ENCODE assay signal across 11 mouse cellular contexts in genomic region chr16:43466749-43467065, GRCm38 (mm10).
DNase-seq lines count a peak whose midpoint lies in the region; ATAC-seq and TF ChIP-seq lines count a peak whose summit lies in the region.
"Had no signal": no experiment of that assay in that cellular context is flagged by ENCODE, and none has a peak within 500 bp of the region (broad histone marks: within the 10 kb centered on the region; RNA-seq: fewer than 3 reads in every experiment).

No protein-coding gene starts in this region.

- TF ChIP-seq CTCF in forebrain, postnatal 0 days (IDR thresholded peaks at IDR 0.05; ENCODE audit: low read depth): no peak

- no peaks in the 10 kb centered on the region for H3K36me3 ChIP-seq in forebrain, postnatal 0 days (ENCODE audit: insufficient read depth)

- H3K27me3 ChIP-seq in forebrain, postnatal 0 days (ENCODE audit: insufficient read depth, low read length): no peaks in the 10 kb centered on the region

- DNase-seq in frontal cortex, postnatal 14 days (ENCODE audit: low spot score in 2 of 2): no peak
- peak; percentile 60 to 63 for DNase-seq in right cerebral cortex, postnatal 10 days (ENCODE audit: low spot score in 2 of 2)
- DNase-seq in right cerebral cortex, postnatal 25 days: no peak
- peak; percentile 82 for DNase-seq in forebrain, postnatal 0 days
- DNase-seq in layer of hippocampus, postnatal 36 days: peak; percentile 67 to 69
- no peak for DNase-seq in embryo, embryonic 11 days
- DNase-seq: lung, postnatal 14 days; right cerebral cortex, postnatal 14 days; thymus, adult 18-20 months had no signal

- no peaks in the 10 kb centered on the region for H3K9me3 ChIP-seq in forebrain, postnatal 0 days (ENCODE audit: low read length)

- no peak overlapping the region for H3K9ac ChIP-seq in forebrain, postnatal 0 days

- peak overlapping the region; percentile 54; the same call in 1 of the 2 replicates for H3K27ac ChIP-seq in forebrain, postnatal 0 days (ENCODE audit: low read depth, low read length)

- no peak overlapping the region for H3K4me2 ChIP-seq in forebrain, postnatal 0 days (ENCODE audit: low read depth)

- H3K4me3 ChIP-seq in forebrain, postnatal 0 days (ENCODE audit: low read depth, low read length): no peak overlapping the region

- H3K4me1 ChIP-seq in forebrain, postnatal 0 days (ENCODE audit: insufficient read depth): peaks cover 13% of the 10 kb centered on the region; the same call in 1 of the 2 replicates

- WGBS in forebrain, postnatal 0 days: 23% methylated on average over 2 of the region's 2 CpGs

- 0 out of 2 replicates have a peak, but pooled peaks have one; percentile 5 for ATAC-seq in frontal cortex, adult (ENCODE audit: low TSS enrichment)
- peak; percentile 84 for ATAC-seq in forebrain, postnatal 0 days
- ATAC-seq in megakaryocyte-erythroid progenitor cell, adult 5-6 weeks (replicated peaks; ENCODE audit: low FRiP score, low TSS enrichment, poor library complexity, severe bottlenecking): no peak

Comparison
In these comparisons a context has a peak if more than half of its experiments do, and no peak if none do; other contexts are left out.
1. DNase-seq: peak in right cerebral cortex, postnatal 10 days (2 of 2), forebrain, postnatal 0 days (single experiment) and layer of hippocampus, postnatal 36 days (2 of 2); none in frontal cortex, postnatal 14 days (0 of 2), right cerebral cortex, postnatal 25 days (single experiment) and embryo, embryonic 11 days (single experiment).